Mouse (Mus musculus) spleen, adult 2 months (tissue): Measurements from ENCODE around the gene Gorab.

ENCODE experiments used
- CTCF ChIP-seq: fragments of 200-500 bp; IDR thresholded peaks from 2 replicates; pipeline ENCODE4 v1.5.1; 2011; ENCODE audit warnings: mild to moderate bottlenecking, inconsistent platforms; ENCODE audit not compliant: insufficient read depth, insufficient read length, insufficient replicate concordance; ENCODE audit errors: extremely low read depth
- POLR2A ChIP-seq: fragments of 200-500 bp; IDR thresholded peaks from 2 replicates; pipeline ENCODE4 v1.6.1; 2011; ENCODE audit warnings: low read depth, low read length, inconsistent platforms

- TF ChIP-seq CTCF (no peak), POLR2A (no peak)
Measured at GRCm38 (mm10) chr1:163414200-163414599, 10.7 kb upstream of the Gorab start.
